Mouse (Mus musculus) cerebellum, adult 11 months (tissue): ENCODE data around the gene Cabp4.
"Not testable (repeated sequence)": the region's sequence is repeated elsewhere in the genome, so short reads cannot be mapped to it uniquely, and the experiment has no call there.

Experiments used
- DNase-seq: peaks from one replicate; pipeline ENCODE4 v3.0.0; 2022

Cabp4 gene

GRCm38 (mm10) chr19:4146366-4147021 lies 2.7 kb upstream of the Cabp4 start:
- DNase-seq, result no peak

DNA sequence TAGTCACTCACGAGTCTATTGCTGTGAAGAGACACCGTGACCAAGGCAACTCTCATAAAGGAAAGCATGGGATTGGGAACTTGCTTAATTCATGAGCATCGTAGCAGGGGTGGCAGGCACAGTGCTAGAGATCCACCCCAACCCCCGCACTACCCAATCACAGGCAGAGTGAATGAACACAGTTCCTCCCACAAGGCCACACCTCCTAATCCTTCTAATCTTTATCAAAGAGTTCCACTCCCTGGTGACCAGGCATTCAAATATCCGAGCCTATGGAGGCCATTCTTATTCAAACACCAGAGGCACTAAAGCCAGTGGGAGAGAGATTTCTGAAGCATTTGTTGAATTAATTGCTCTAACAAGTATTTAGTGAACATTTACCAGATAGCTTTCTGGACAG lies 2.1 kb upstream of the Cabp4 start:
- DNase-seq, result no peak

GRCm38 (mm10) chr19:4144550-4145498 lies 991 bp upstream of the Cabp4 start:
- DNase-seq, result no peak

GRCm38 (mm10) chr19:4142416-4143173 lies 1.2 kb downstream of the Cabp4 start:
- DNase-seq, result no peak

- no peak for DNase-seq
These were observed 3.7 kb downstream of the Cabp4 start for GRCm38 (mm10) chr19:4140147-4140546.

GRCm38 (mm10) chr19:4139446-4139845 lies 4.4 kb downstream of the Cabp4 start, which contains the start of gene Gpr152:
TSS of gene Gpr152 (plus strand) at chr19:4139787.
- DNase-seq, result no peak

- no peak for DNase-seq
These were observed 5.9 kb downstream of the Cabp4 start for GRCm38 (mm10) chr19:4137913-4138312.

DNA sequence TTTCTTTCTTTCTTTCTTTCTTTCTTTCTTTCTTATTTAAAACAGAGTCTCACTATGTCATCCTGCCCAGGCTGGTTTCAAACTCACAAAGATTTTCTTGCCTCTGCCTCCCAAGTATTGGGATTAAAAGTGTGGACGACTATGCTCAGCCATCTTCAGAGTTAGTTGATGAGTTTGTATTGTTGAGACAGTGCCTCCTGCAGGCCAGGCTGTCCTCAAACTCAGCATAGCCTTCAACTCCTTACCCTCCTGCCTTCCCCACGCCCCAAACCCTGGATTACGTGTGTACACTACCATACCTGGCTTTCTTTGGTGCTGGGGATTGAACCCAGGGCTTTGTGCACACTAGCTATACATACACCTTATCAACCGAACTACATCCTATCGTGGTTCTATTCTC lies 7.4 kb downstream of the Cabp4 start:
- DNase-seq, result no peak

- not testable (repeated sequence) for DNase-seq
These were observed 7.9 kb downstream of the Cabp4 start for GRCm38 (mm10) chr19:4135963-4136345.

DNA sequence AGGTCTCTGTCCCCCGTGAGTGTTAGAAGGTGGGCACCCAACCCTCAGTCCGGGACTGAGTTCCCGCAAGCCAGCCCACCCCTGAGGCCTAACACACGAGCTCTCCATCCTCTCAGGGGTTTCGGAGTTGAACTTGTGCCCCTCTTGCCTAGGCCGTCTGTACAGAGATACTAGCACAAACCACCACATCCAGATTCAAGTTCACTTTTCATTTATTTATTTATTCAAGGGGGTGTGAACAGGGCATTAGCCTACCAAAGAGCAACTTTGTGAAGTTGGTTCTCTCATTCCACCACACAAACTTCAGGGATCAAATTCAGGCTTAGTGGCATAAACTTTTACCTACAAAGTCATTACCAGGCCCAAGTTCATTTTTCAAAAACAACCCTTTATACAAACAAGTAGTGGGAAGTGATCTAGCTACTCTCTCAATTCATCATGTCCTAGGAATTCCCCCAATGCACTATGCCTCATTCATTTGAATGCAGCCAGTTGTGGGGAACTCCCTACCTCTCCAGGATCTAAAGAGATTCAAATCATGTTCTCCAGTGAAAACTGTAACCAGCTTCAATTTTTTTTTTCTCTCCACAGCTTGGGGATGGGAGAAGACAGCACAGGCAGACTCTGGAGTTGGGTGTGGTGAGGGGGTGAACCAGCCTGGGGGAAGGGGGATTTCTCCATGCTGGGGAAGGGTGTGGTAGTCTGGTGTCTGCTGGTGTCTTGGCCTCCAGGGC lies 8.4 kb downstream of the Cabp4 start:
- not testable (repeated sequence) for DNase-seq

DNA sequence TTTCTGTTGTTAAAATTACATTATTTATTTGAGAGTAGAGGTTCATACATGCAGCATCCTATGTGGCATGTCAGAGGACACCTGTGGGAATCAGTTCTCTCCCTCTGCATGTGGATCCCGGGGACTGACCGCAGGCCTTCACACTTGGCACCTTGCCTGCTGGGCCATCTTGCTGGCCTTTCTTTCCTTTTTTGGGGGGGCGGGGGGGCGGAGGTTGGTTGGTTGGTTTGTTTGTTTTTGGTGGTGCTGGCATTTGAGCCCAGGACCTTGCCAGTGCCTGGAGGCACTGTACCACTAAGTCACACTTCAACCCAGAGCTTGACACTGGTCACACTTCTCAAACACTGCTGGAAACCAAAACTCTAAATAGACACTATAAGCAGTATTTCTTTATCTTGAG lies 9.5 kb downstream of the Cabp4 start:
- no peak for DNase-seq

DNA sequence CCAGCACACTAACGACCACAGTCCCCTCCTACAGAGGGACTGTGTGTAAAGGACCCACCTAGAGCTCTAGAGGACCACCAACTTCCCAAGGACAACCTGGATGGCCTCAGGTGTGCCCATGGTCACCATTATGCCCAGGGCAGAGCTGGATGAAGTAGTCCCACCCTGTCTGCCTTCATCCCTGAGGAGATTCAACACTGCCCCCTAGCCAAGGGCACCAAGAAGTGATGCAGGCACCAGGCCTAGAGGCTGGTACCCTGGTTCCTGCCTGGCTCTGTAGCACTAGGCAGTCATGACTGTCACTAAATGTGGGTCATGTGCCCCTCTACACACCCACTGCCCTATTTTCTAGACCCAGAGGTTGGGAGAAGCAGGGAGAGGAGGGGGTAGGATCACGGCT lies 12.1 kb downstream of the Cabp4 start:
- no peak for DNase-seq

DNA sequence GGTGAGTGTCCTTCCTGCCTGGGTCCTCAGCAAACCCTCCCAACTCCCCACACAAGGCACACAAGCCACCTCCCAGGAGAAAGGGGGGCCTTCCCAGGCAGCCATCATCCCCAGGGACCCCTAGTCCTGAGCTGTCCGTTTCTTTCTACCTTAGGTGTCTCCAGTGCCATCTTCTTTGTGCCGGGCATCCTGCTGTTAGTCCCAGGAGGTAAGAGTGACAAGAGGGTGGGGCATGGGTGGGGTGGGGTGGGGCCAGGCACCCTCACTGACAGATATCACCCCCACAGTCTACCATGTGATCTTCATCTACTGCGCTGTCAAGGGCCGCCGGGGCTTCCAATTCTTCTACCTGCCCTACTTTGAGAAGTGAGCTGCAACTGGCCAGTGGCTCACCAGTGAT lies 12.8 kb downstream of the Cabp4 start:
- DNase-seq, result no peak

GRCm38 (mm10) chr19:4130106-4130505 lies 13.7 kb downstream of the Cabp4 start:
- DNase-seq, result no peak

DNA sequence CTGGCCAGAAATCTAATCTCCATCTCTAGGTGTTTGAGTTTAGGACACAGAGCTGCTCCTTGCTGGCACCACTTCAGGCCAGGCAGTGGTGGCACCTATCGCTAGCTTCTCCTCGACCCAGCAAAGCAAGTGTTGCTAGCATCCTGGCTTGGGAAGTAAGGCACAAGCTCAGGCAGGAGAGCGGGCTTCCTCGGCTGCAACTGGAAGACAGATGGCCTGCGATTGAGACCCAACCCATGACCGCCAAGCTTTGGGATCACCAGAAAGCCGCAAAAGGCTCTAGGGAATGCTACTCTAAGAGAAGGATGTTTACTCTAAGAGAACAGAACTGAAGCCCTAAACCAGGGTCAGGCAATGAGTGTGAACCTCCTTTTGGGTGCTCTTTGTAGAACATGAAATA lies 14.4 kb downstream of the Cabp4 start:
- DNase-seq, result no peak

GRCm38 (mm10) chr19:4126759-4127495 lies 16.9 kb downstream of the Cabp4 start:
- DNase-seq, result no peak

- peak; percentile 99 for DNase-seq
These were observed 17.8 kb downstream of the Cabp4 start, which contains the start of gene Aip for GRCm38 (mm10) chr19:4125741-4126696. TSS of gene Aip (minus strand) at chr19:4125858.

DNA sequence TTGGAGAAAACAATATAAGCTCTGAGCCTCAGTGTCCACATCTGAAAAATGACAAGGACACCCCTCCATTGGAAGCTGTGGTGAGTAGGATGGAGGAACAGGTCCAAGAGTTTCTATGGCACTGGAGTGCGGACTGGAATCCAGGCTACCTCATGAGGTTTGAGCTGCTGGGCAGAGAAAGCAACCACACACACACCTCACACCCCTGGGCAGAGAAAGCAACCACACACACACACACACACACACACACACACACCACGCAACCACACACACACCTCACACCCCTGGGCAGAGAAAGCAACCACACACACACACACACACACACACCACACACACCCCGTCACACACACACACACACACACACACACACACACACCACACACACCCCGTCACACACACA lies 18.6 kb downstream of the Cabp4 start:
- DNase-seq, result not testable (repeated sequence)

DNA sequence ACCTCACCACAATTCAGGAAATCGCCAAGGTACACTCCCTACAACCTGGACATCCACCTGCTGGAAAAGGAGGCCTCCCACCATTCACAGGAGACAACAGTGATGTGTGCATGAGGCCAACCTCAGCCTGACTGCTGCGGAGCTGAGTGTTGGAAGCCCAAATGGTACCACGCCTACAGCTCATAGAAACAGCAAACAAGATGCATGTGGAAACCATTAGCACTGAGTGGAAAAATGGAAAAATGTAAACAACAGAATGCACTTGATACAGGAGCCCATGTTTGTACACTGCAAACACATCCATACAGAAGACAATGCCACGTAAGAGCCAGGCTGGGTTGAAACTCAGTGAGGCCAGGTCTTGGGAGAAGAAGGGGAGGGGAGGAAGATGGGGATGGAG lies 19.4 kb downstream of the Cabp4 start:
- no peak for DNase-seq
